Mouse (Mus musculus) MEL (cell line): ENCODE measurements around the gene Ptprj. TPM values are rescaled to one million over a fixed set of nuclear protein-coding genes. Genes with fewer than 3 reads are reported as not detected.

Source experiments
- DNase-seq: peaks from one replicate; pipeline ENCODE4 v3.0.0; 2011; ENCODE audit warnings: low read depth, low spot score
- H3K27ac ChIP-seq: 2 replicates; pipeline ENCODE4 v1.5.1; 2012; ENCODE audit warnings: low read depth, mild to moderate bottlenecking, control low read depth, low read length, moderate library complexity; ENCODE audit not compliant: control insufficient read depth
- H3K27me3 ChIP-seq, 2 experiments: fragments of 150-350 bp in 1 of 2; sonication (generic) in 1 of 2; 2 replicates each; pipeline ENCODE4 v1.6.1; 2012; ENCODE audit warnings: low read length in 2 of 2, mild to moderate bottlenecking in 2 of 2, improper control_type of control experiment in 1 of 2, moderate library complexity in 1 of 2; ENCODE audit not compliant: insufficient read depth in 2 of 2, control insufficient read depth in 1 of 2
- H3K36me3 ChIP-seq, 2 experiments: 2 replicates each; pipeline ENCODE4 v1.6.1; 2012 to 2014; ENCODE audit warnings: low read length in 2 of 2, improper control_type of control experiment in 1 of 2, inconsistent platforms in 1 of 2, mild to moderate bottlenecking in 1 of 2; ENCODE audit not compliant: insufficient read depth in 2 of 2, control insufficient read depth in 1 of 2
- H3K4me1 ChIP-seq, 2 experiments: fragments of 150-350 bp in 1 of 2; sonication (generic) in 1 of 2; 2 replicates each; pipeline ENCODE4 v1.6.1; 2012; ENCODE audit warnings: low read length in 2 of 2, improper control_type of control experiment in 1 of 2, mild to moderate bottlenecking in 1 of 2; ENCODE audit not compliant: insufficient read depth in 2 of 2, control insufficient read depth in 1 of 2
- H3K4me3 ChIP-seq, 2 experiments: fragments of 150-350 bp in 1 of 2; sonication (generic) in 1 of 2; 2 replicates each; pipeline ENCODE4 v1.5.1; 2012; ENCODE audit warnings: low read depth in 2 of 2, low read length in 2 of 2, mild to moderate bottlenecking in 2 of 2, moderate library complexity in 2 of 2, control low read depth in 1 of 2, improper control_type of control experiment in 1 of 2; ENCODE audit not compliant: control insufficient read depth in 1 of 2, insufficient read depth in 1 of 2
- H3K79me2 ChIP-seq: 2 replicates; pipeline ENCODE4 v1.6.1; 2012; ENCODE audit warnings: mild to moderate bottlenecking, low read length, moderate library complexity; ENCODE audit not compliant: control insufficient read depth, poor library complexity, insufficient read depth
- H3K9ac ChIP-seq: 2 replicates; pipeline ENCODE4 v1.6.1; 2012; ENCODE audit warnings: low read depth, mild to moderate bottlenecking, control low read depth, low read length, moderate library complexity; ENCODE audit not compliant: control insufficient read depth, poor library complexity, severe bottlenecking
- H3K9me3 ChIP-seq: fragments of 150-350 bp; sonication (generic); replicated peaks from 2 replicates; pipeline ENCODE4 v1.6.1; 2012; ENCODE audit warnings: mild to moderate bottlenecking, low read length, improper control_type of control experiment, moderate library complexity; ENCODE audit not compliant: insufficient read depth
- CHD1 ChIP-seq: IDR thresholded peaks from 2 replicates; pipeline ENCODE4 v1.6.1; 2012; ENCODE audit warnings: low read depth, mild to moderate bottlenecking, inconsistent platforms, low read length, improper control_type of control experiment
- CHD2 ChIP-seq: IDR thresholded peaks from 2 replicates; pipeline ENCODE4 v1.6.1; 2011; ENCODE audit warnings: low read length, improper control_type of control experiment
- ELF1 ChIP-seq: IDR thresholded peaks from 2 replicates; pipeline ENCODE4 v1.6.1; 2014; ENCODE audit warnings: low read depth, mild to moderate bottlenecking, inconsistent platforms, low read length, improper control_type of control experiment, moderate library complexity
- HCFC1 ChIP-seq: IDR thresholded peaks from 2 replicates; pipeline ENCODE4 v1.6.1; 2012; ENCODE audit warnings: low read depth, mild to moderate bottlenecking, inconsistent platforms, low read length, improper control_type of control experiment, moderate library complexity
- MAFK ChIP-seq: IDR thresholded peaks from 2 replicates; pipeline ENCODE4 v1.6.1; 2011; ENCODE audit warnings: low read depth, mild to moderate bottlenecking, low read length, improper control_type of control experiment, borderline replicate concordance
- MYB ChIP-seq: IDR thresholded peaks from 2 replicates; pipeline ENCODE4 v1.6.1; 2011; ENCODE audit warnings: mild to moderate bottlenecking, low read depth, low read length, improper control_type of control experiment
- MYC ChIP-seq: IDR thresholded peaks from 2 replicates; pipeline ENCODE4 v1.6.1; 2011; ENCODE audit warnings: low read depth, mild to moderate bottlenecking, low read length, improper control_type of control experiment, moderate library complexity
- POLR2AphosphoS5 ChIP-seq: IDR thresholded peaks from 2 replicates; pipeline ENCODE4 v1.6.1; 2012; ENCODE audit warnings: low read depth, borderline replicate concordance, mild to moderate bottlenecking, inconsistent platforms, low read length, moderate library complexity, mixed read lengths
- RAD21 ChIP-seq: IDR thresholded peaks from 2 replicates; pipeline ENCODE4 v1.6.1; 2011; ENCODE audit warnings: mild to moderate bottlenecking, low read depth, low read length, improper control_type of control experiment
- SMC3 ChIP-seq: IDR thresholded peaks from 2 replicates; pipeline ENCODE4 v1.6.1; 2011; ENCODE audit warnings: low read depth, low read length, improper control_type of control experiment
- USF1 ChIP-seq: IDR thresholded peaks from 2 replicates; pipeline ENCODE4 v1.6.1; 2014; ENCODE audit warnings: low read depth, mild to moderate bottlenecking, inconsistent platforms, low read length, improper control_type of control experiment, moderate library complexity
- USF2 ChIP-seq, 2 experiments: IDR thresholded peaks; 2 replicates each; pipeline ENCODE4 v1.6.1; 2011 to 2012; ENCODE audit warnings: improper control_type of control experiment in 2 of 2, low read length in 2 of 2, borderline replicate concordance in 1 of 2, inconsistent platforms in 1 of 2, low read depth in 1 of 2, mild to moderate bottlenecking in 1 of 2; ENCODE audit not compliant: insufficient read depth in 1 of 2
- ZC3H11A ChIP-seq: IDR thresholded peaks from 2 replicates; pipeline ENCODE4 v1.6.1; 2012; ENCODE audit warnings: low read depth, mild to moderate bottlenecking, inconsistent platforms, low read length, improper control_type of control experiment
- ZKSCAN1 ChIP-seq: IDR thresholded peaks from 2 replicates; pipeline ENCODE4 v1.6.1; 2012; ENCODE audit warnings: low read depth, mild to moderate bottlenecking, inconsistent platforms, low read length, improper control_type of control experiment, moderate library complexity
- ZNF384 ChIP-seq: IDR thresholded peaks from 2 replicates; pipeline ENCODE4 v1.6.1; 2012; ENCODE audit warnings: low read depth, mild to moderate bottlenecking, inconsistent platforms, low read length, improper control_type of control experiment
- polyA plus RNA-seq, 2 experiments: library from polyadenylated mRNA; stranded (reverse) in 1 of 2; unstranded in 1 of 2; fragments of >175 nt in 1 of 2; fragments of >200 nt in 1 of 2; gene quantifications; 2 replicates each; pipeline versions ENCODE4 v1.2.1 to v1.2.4; 2012; ENCODE audit warnings: low replicate concordance in 2 of 2, low read depth in 1 of 2; ENCODE audit not compliant: insufficient read length in 2 of 2, insufficient read depth in 1 of 2, missing spikeins in 1 of 2
- total RNA-seq: library from RNA; depleted of rRNA; stranded (reverse); fragments of 300-350 nt; gene quantifications from 2 replicates; pipeline ENCODE4 v1.2.3, GENCODE M21; 2012

The Ptprj gene
- total and polyA plus RNA-seq, 3 experiments: 6.4 to 10.2 TPM; not detected in 1

GRCm38 (mm10) chr2:90543106-90543702, 37.2 kb downstream of the Ptprj start:
- Histone ChIP-seq H3K4me1 (peaks cover under 1 to 7% of the 10 kb centered on the region in 2 experiments; a peak in 3 of 4 replicates), H3K9ac (no peak overlapping the region), H3K36me3 (peaks cover 0 to 4% of the 10 kb centered on the region in 2 experiments; a peak in 2 of 4 replicates), H3K79me2 (no peaks in the 10 kb centered on the region), H3K9me3 (no peaks in the 10 kb centered on the region), H3K27ac (no peak overlapping the region), H3K27me3 (no peaks in the 10 kb centered on the region), H3K4me3 (no peak overlapping the region)
- no peak for TF ChIP-seq CHD1
- no peak for TF ChIP-seq ZKSCAN1
- no peak for TF ChIP-seq HCFC1
- TF ChIP-seq MYC: no peak
- no peak for TF ChIP-seq POLR2AphosphoS5
- no peak for TF ChIP-seq MAFK
- no peak for DNase-seq

DNA sequence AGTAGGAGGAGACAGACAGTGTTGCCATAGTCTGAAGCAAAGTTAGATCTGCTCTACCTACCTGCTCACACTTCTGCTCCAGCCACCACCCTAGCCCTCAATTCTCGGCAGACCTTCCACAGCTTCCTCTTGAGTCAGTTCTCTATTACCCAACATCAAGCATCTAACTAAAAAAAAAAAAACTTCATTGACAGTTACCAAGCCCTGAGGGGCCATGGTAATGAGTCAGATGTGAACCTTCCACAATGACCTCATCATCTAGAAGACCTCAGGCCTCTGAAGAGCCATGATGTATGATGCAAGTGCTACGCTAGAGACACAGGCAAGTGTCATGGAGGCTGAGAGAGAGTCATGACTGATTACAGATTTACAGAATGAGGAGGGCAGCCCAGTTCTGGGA, 37.8 kb downstream of the Ptprj start:
- Histone ChIP-seq H3K27ac (no peak overlapping the region), H3K4me1 (0 out of 4 replicates have a peak, but pooled peaks cover 0 to 4% of the 10 kb centered on the region in 2 experiments)

GRCm38 (mm10) chr2:90539206-90539605, 41.2 kb downstream of the Ptprj start:
- no peaks in the 10 kb centered on the region; a peak in 1 of 4 replicates for H3K36me3 ChIP-seq
- peaks cover 0 to 4% of the 10 kb centered on the region in 2 experiments; a peak in 2 of 4 replicates for H3K4me1 ChIP-seq

More for the DNA sequence above, 37.8 kb downstream of the Ptprj start:
- Histone ChIP-seq H3K36me3 (peaks cover 0 to 2% of the 10 kb centered on the region in 2 experiments; a peak in 1 of 4 replicates), H3K9me3 (no peaks in the 10 kb centered on the region), H3K4me3 (no peak overlapping the region), H3K27me3 (no peaks in the 10 kb centered on the region), H3K79me2 (no peaks in the 10 kb centered on the region), H3K9ac (no peak overlapping the region)
- peak; percentile 9 for DNase-seq
- TF ChIP-seq CHD2 (no peak), ELF1 (no peak), ZC3H11A (no peak), MYB (no peak), ZNF384 (no peak), SMC3 (no peak)

More at GRCm38 (mm10) chr2:90539206-90539605, 41.2 kb downstream of the Ptprj start:
- no peak for TF ChIP-seq USF1
- TF ChIP-seq RAD21: no peak
- no peak for TF ChIP-seq USF2 (IDR thresholded peaks at IDR 0.05; ENCODE audit: borderline replicate concordance in 1 of 2, insufficient read depth in 1 of 2, low read depth in 1 of 2, low read length in 2 of 2)
- TF ChIP-seq ZC3H11A: no peak
- Histone ChIP-seq H3K9me3 (no peaks in the 10 kb centered on the region), H3K27ac (no peak overlapping the region), H3K27me3 (no peaks in the 10 kb centered on the region), H3K9ac (no peak overlapping the region), H3K4me3 (no peak overlapping the region), H3K79me2 (no peaks in the 10 kb centered on the region)
- no peak for DNase-seq
